Mouse (Mus musculus): ENCODE results near the gene Cfap77.

Cfap77 gene

GRCm38 (mm10) chr2:28997161-28997834 lies 57.6 kb downstream of the Cfap77 start:
- DNase-seq (ENCODE audit: low read depth, low spot score) = no peak

- DNase-seq (ENCODE audit: low read depth, low spot score) = no peak
Observed at GRCm38 (mm10) chr2:28995436-28995835, 59.4 kb downstream of the Cfap77 start.

GRCm38 (mm10) chr2:28994014-28994413 lies 60.9 kb downstream of the Cfap77 start:
- no peak for DNase-seq (ENCODE audit: low read depth, low spot score)

- DNase-seq (ENCODE audit: low read depth, low spot score) = no peak
Observed at GRCm38 (mm10) chr2:28988781-28989180, 66.1 kb downstream of the Cfap77 start.

- DNase-seq (ENCODE audit: low read depth, low spot score) = no peak
Observed at GRCm38 (mm10) chr2:28980080-28980910, 74.6 kb downstream of the Cfap77 start.

- DNase-seq (ENCODE audit: low read depth, low spot score) = no peak
Observed at GRCm38 (mm10) chr2:28978461-28978860, 76.4 kb downstream of the Cfap77 start.

GRCm38 (mm10) chr2:28976635-28977034 lies 78.2 kb downstream of the Cfap77 start:
- peak; percentile 33 for DNase-seq (ENCODE audit: low read depth, low spot score)

GRCm38 (mm10) chr2:28975604-28976003 lies 79.3 kb downstream of the Cfap77 start:
- no peak for DNase-seq (ENCODE audit: low read depth, low spot score)

- no peak for DNase-seq (ENCODE audit: low read depth, low spot score)
Observed at GRCm38 (mm10) chr2:28974520-28974919, 80.3 kb downstream of the Cfap77 start.

GRCm38 (mm10) chr2:28973832-28974450 lies 80.9 kb downstream of the Cfap77 start:
- no peak for DNase-seq (ENCODE audit: low read depth, low spot score)

GRCm38 (mm10) chr2:28970424-28970823 lies 84.4 kb downstream of the Cfap77 start:
- no peak for DNase-seq (ENCODE audit: low read depth, low spot score)

GRCm38 (mm10) chr2:28968278-28968677 lies 86.6 kb downstream of the Cfap77 start:
- DNase-seq (ENCODE audit: low read depth, low spot score) = no peak

- DNase-seq (ENCODE audit: low read depth, low spot score) = no peak
Observed at GRCm38 (mm10) chr2:28966151-28966795, 88.6 kb downstream of the Cfap77 start.

- DNase-seq (ENCODE audit: low read depth, low spot score) = no peak
Observed at GRCm38 (mm10) chr2:28963565-28963964, 91.3 kb downstream of the Cfap77 start.

- DNase-seq (ENCODE audit: low read depth, low spot score) = no peak
Observed at GRCm38 (mm10) chr2:28961636-28962035, 93.2 kb downstream of the Cfap77 start.

- DNase-seq (ENCODE audit: low read depth, low spot score) = no peak
Observed at GRCm38 (mm10) chr2:28961024-28961585, 93.8 kb downstream of the Cfap77 start.

- no peak for DNase-seq (ENCODE audit: low read depth, low spot score)
Observed at GRCm38 (mm10) chr2:28956874-28957273, 98.0 kb downstream of the Cfap77 start.

- no peak for DNase-seq (ENCODE audit: low read depth, low spot score)
Observed at GRCm38 (mm10) chr2:28954595-28954994, 100.3 kb downstream of the Cfap77 start.

GRCm38 (mm10) chr2:28952981-28953380 lies 101.9 kb downstream of the Cfap77 start:
- no peak for DNase-seq (ENCODE audit: low read depth, low spot score)

GRCm38 (mm10) chr2:28946312-28946711 lies 108.6 kb downstream of the Cfap77 start:
- DNase-seq (ENCODE audit: low read depth, low spot score) = no peak

GRCm38 (mm10) chr2:28945388-28945787 lies 109.5 kb downstream of the Cfap77 start:
- DNase-seq (ENCODE audit: low read depth, low spot score) = no peak
